Mouse (Mus musculus) frontal cortex, postnatal 25 days (tissue): ENCODE data around the gene Dhrs7b.
"Not testable (repeated sequence)": the region's sequence is repeated elsewhere in the genome, so short reads cannot be mapped to it uniquely, and the experiment has no call there.

Experiments
- DNase-seq, 2 experiments: peaks; one replicate each; pipeline ENCODE4 v3.0.0; 2022; ENCODE audit warnings: low spot score in 2 of 2

Gene Dhrs7b

GRCm38 (mm10) chr11:60841467-60842200, 11.2 kb downstream of the Dhrs7b start:
- DNase-seq, result no peak

GRCm38 (mm10) chr11:60843412-60843811, 13.0 kb downstream of the Dhrs7b start:
- DNase-seq, result no peak

GRCm38 (mm10) chr11:60845415-60845814, 15.0 kb downstream of the Dhrs7b start:
- no peak for DNase-seq

GRCm38 (mm10) chr11:60856587-60856986, 26.2 kb downstream of the Dhrs7b start:
- no peak for DNase-seq

GRCm38 (mm10) chr11:60861993-60862392, 31.6 kb downstream of the Dhrs7b start:
- DNase-seq, result no peak

- DNase-seq, result no peak
Observed at GRCm38 (mm10) chr11:60863196-60863595, 32.8 kb downstream of the Dhrs7b start.

GRCm38 (mm10) chr11:60864166-60864565, 33.7 kb downstream of the Dhrs7b start:
- DNase-seq, result no peak

GRCm38 (mm10) chr11:60864916-60865315, 34.5 kb downstream of the Dhrs7b start:
- no peak for DNase-seq

- no peak for DNase-seq
Observed at GRCm38 (mm10) chr11:60866021-60866420, 35.6 kb downstream of the Dhrs7b start.

GRCm38 (mm10) chr11:60867456-60867855, 37.0 kb downstream of the Dhrs7b start:
- DNase-seq, result no peak

- DNase-seq, result no peak
Observed at GRCm38 (mm10) chr11:60867904-60868303, 37.5 kb downstream of the Dhrs7b start.

- not testable (repeated sequence) for DNase-seq
Observed at GRCm38 (mm10) chr11:60869471-60869870, 39.0 kb downstream of the Dhrs7b start.

GRCm38 (mm10) chr11:60871409-60871808, 41.0 kb downstream of the Dhrs7b start:
- no peak for DNase-seq

- no peak for DNase-seq
Observed at GRCm38 (mm10) chr11:60873101-60873500, 42.7 kb downstream of the Dhrs7b start.

GRCm38 (mm10) chr11:60878056-60878612, 47.7 kb downstream of the Dhrs7b start:
- peak in 1 of 2 experiments; percentile 12 for DNase-seq

GRCm38 (mm10) chr11:60878675-60879294, 48.4 kb downstream of the Dhrs7b start, which contains the start of gene Tmem11:
Gene Tmem11, minus strand, starts transcription at chr11:60879272.
- peak; percentile 92 to 95 for DNase-seq

GRCm38 (mm10) chr11:60879423-60879822, 49.0 kb downstream of the Dhrs7b start:
- peak in 1 of 2 experiments; percentile 19 for DNase-seq

- DNase-seq, result no peak
Observed at GRCm38 (mm10) chr11:60880559-60880958, 50.1 kb downstream of the Dhrs7b start.

GRCm38 (mm10) chr11:60882386-60882785, 52.0 kb downstream of the Dhrs7b start:
- DNase-seq, result no peak

GRCm38 (mm10) chr11:60886986-60887385, 56.6 kb downstream of the Dhrs7b start:
- not testable (repeated sequence) for DNase-seq

GRCm38 (mm10) chr11:60889861-60890260, 59.4 kb downstream of the Dhrs7b start:
- no peak for DNase-seq

- DNase-seq, result no peak
Observed at GRCm38 (mm10) chr11:60890286-60890685, 59.9 kb downstream of the Dhrs7b start.

GRCm38 (mm10) chr11:60890744-60891143, 60.3 kb downstream of the Dhrs7b start:
- no peak for DNase-seq
